Mouse (Mus musculus): ENCODE data around the gene Tspan33.

- TF ChIP-seq CTCF (IDR thresholded peaks at IDR 0.05; ENCODE audit: low read depth) = no peak
- TF ChIP-seq EP300 (IDR thresholded peaks at IDR 0.05; ENCODE audit: low read depth) = no peak
Observed at GRCm38 (mm10) chr6:29753336-29753735, 59.3 kb downstream of the Tspan33 start.

Data from liver, embryonic 14.5 days (tissue).